Mouse (Mus musculus): ENCODE results near the gene Vac14. TPM values are rescaled to one million over a fixed set of nuclear protein-coding genes. Genes with fewer than 3 reads are reported as not detected.

The Vac14 gene
- polyA plus RNA-seq, 1 experiment = 5.9 TPM

- no peaks in the 10 kb centered on the region for H3K9me3 ChIP-seq (ENCODE audit: control insufficient read depth, low read length)
- H3K4me3 ChIP-seq (replicated peaks) = no peak overlapping the region
- TF ChIP-seq TAL1 (IDR thresholded peaks at IDR 0.05; ENCODE audit: low read length) (no peak), GATA1 (IDR thresholded peaks at IDR 0.05; ENCODE audit: low read length) (no peak)
- peaks cover 61% of the 10 kb centered on the region for H3K36me3 ChIP-seq (ENCODE audit: control insufficient read depth)
- no peaks in the 10 kb centered on the region for H3K4me1 ChIP-seq (ENCODE audit: control insufficient read depth)
- no peaks in the 10 kb centered on the region for H3K27me3 ChIP-seq (ENCODE audit: control insufficient read depth)
Measured at GRCm38 (mm10) chr8:110644422-110644821, 26.0 kb downstream of the Vac14 start.

DNA sequence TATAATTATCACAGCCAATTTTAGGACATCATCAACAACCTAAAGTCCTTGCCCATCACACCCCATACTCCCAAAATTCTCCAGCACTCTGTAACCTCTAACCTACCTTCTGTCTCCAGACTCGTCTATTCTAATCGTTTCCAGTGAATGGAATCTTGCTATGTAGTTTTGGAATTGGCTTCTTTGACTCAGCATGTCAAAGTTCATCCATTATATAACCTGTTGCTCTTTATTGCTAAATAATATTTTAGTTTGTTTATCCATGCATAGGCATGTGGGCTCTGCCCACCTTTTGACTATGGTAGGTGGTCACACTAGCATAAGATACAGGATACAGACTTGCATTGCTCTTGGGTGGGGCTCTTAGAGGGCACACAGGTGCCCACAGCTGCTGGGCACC lies 26.5 kb downstream of the Vac14 start:
- TF ChIP-seq GATA1 (IDR thresholded peaks at IDR 0.05; ENCODE audit: low read length) (no peak), TAL1 (IDR thresholded peaks at IDR 0.05; ENCODE audit: low read length) (no peak)
- Histone ChIP-seq H3K36me3 (ENCODE audit: control insufficient read depth) (peaks cover 64% of the 10 kb centered on the region), H3K9me3 (ENCODE audit: control insufficient read depth, low read length) (no peaks in the 10 kb centered on the region), H3K4me3 (replicated peaks) (no peak overlapping the region), H3K4me1 (ENCODE audit: control insufficient read depth) (no peaks in the 10 kb centered on the region), H3K27me3 (ENCODE audit: control insufficient read depth) (no peaks in the 10 kb centered on the region)

DNA sequence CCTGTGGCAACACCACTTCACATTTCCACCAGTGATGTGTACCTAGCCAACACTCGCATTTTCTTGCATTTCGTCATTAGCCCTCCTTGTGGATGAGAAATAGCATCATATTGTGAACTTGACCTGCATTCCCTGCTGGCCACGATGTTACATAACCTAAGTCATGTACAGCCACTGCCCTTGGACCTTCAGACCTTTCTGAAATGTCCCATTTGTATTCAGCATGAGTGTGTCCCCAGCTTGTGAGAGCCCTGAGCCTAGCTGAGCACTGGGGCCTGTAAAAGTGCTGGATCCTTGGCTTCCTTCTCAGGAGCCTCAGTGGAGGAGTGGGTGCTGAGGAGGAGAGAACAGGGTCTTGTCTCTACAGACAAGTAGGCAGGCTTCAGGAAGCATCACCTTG lies 27.0 kb downstream of the Vac14 start:
- Histone ChIP-seq H3K36me3 (ENCODE audit: control insufficient read depth) (peaks cover 64% of the 10 kb centered on the region), H3K4me3 (replicated peaks) (no peak overlapping the region), H3K27me3 (ENCODE audit: control insufficient read depth) (no peaks in the 10 kb centered on the region), H3K4me1 (ENCODE audit: control insufficient read depth) (no peaks in the 10 kb centered on the region), H3K9me3 (ENCODE audit: control insufficient read depth, low read length) (no peaks in the 10 kb centered on the region)
- TF ChIP-seq TAL1 (IDR thresholded peaks at IDR 0.05; ENCODE audit: low read length) (no peak), GATA1 (IDR thresholded peaks at IDR 0.05; ENCODE audit: low read length) (no peak)

- TF ChIP-seq GATA1 (IDR thresholded peaks at IDR 0.05; ENCODE audit: low read length) (no peak), TAL1 (IDR thresholded peaks at IDR 0.05; ENCODE audit: low read length) (no peak)
- peaks cover 68% of the 10 kb centered on the region for H3K36me3 ChIP-seq (ENCODE audit: control insufficient read depth)
- no peaks in the 10 kb centered on the region for H3K9me3 ChIP-seq (ENCODE audit: control insufficient read depth, low read length)
- H3K4me3 ChIP-seq (replicated peaks) = no peak overlapping the region
- no peaks in the 10 kb centered on the region for H3K27me3 ChIP-seq (ENCODE audit: control insufficient read depth)
- no peaks in the 10 kb centered on the region for H3K4me1 ChIP-seq (ENCODE audit: control insufficient read depth)
Measured at GRCm38 (mm10) chr8:110646064-110646463, 27.7 kb downstream of the Vac14 start.

DNA sequence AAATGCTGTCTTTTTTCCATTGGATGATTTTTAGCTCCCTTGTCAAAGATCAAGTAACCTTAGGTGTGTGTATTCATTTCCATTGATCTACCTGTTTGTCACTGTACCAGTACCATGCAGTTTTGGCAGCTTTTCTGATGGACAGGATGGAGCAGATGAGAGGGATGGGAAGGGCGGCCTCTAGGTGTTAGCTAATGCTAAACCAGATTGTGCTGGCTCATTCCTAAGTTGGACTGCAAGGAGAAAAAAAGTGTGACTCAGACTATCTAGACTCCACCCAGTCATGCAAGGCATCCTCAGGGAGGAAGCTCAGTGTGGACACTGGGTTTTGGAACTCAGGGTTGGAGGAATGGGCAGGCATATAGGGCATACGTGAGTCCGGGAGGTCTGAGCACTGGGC lies 30.2 kb downstream of the Vac14 start:
- H3K4me1 ChIP-seq (ENCODE audit: control insufficient read depth) = no peaks in the 10 kb centered on the region
- peaks cover 73% of the 10 kb centered on the region for H3K36me3 ChIP-seq (ENCODE audit: control insufficient read depth)
- no peaks in the 10 kb centered on the region for H3K9me3 ChIP-seq (ENCODE audit: control insufficient read depth, low read length)
- no peak for TF ChIP-seq TAL1 (IDR thresholded peaks at IDR 0.05; ENCODE audit: low read length)
- no peak for TF ChIP-seq GATA1 (IDR thresholded peaks at IDR 0.05; ENCODE audit: low read length)
- no peak overlapping the region for H3K4me3 ChIP-seq (replicated peaks)
- no peaks in the 10 kb centered on the region for H3K27me3 ChIP-seq (ENCODE audit: control insufficient read depth)

- H3K4me3 ChIP-seq (replicated peaks) = no peak overlapping the region
- peaks cover 74% of the 10 kb centered on the region for H3K36me3 ChIP-seq (ENCODE audit: control insufficient read depth)
- no peaks in the 10 kb centered on the region for H3K27me3 ChIP-seq (ENCODE audit: control insufficient read depth)
- H3K9me3 ChIP-seq (ENCODE audit: control insufficient read depth, low read length) = no peaks in the 10 kb centered on the region
- TF ChIP-seq GATA1 (IDR thresholded peaks at IDR 0.05; ENCODE audit: low read length) = no peak
- no peak for TF ChIP-seq TAL1 (IDR thresholded peaks at IDR 0.05; ENCODE audit: low read length)
- no peaks in the 10 kb centered on the region for H3K4me1 ChIP-seq (ENCODE audit: control insufficient read depth)
Measured at GRCm38 (mm10) chr8:110649286-110649685, 30.9 kb downstream of the Vac14 start.

GRCm38 (mm10) chr8:110650838-110651237 lies 32.5 kb downstream of the Vac14 start:
- H3K36me3 ChIP-seq (ENCODE audit: control insufficient read depth) = peaks cover 73% of the 10 kb centered on the region

DNA sequence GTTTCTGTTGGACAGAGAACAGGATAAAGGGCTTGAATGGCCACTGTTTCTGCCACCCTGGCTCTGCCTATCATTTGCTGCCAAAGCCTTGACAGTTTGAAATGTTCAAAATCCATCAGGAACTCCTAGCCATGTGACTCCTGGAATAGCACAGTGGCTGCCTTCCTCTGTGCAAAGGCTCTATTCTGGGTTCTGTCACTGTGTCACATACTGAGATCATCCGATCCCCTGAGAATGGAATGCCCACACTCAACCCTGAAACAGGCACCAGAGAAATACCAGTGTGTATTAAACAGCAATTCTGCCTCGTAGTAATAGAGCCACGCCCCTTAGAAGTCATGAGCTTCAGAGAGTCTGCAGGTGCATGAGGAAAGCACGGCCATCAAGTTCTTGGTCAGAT lies 33.5 kb downstream of the Vac14 start:
- no peak for TF ChIP-seq TAL1 (IDR thresholded peaks at IDR 0.05; ENCODE audit: low read length)
- Histone ChIP-seq H3K4me3 (replicated peaks) (no peak overlapping the region), H3K27me3 (ENCODE audit: control insufficient read depth) (no peaks in the 10 kb centered on the region), H3K4me1 (ENCODE audit: control insufficient read depth) (no peaks in the 10 kb centered on the region), H3K9me3 (ENCODE audit: control insufficient read depth, low read length) (no peaks in the 10 kb centered on the region), H3K36me3 (ENCODE audit: control insufficient read depth) (peaks cover 73% of the 10 kb centered on the region)

More at GRCm38 (mm10) chr8:110650838-110651237, 32.5 kb downstream of the Vac14 start:
- Histone ChIP-seq H3K27me3 (ENCODE audit: control insufficient read depth) (no peaks in the 10 kb centered on the region), H3K4me3 (replicated peaks) (no peak overlapping the region), H3K9me3 (ENCODE audit: control insufficient read depth, low read length) (no peaks in the 10 kb centered on the region), H3K4me1 (ENCODE audit: control insufficient read depth) (no peaks in the 10 kb centered on the region)
- TF ChIP-seq GATA1 (IDR thresholded peaks at IDR 0.05; ENCODE audit: low read length) (no peak), TAL1 (IDR thresholded peaks at IDR 0.05; ENCODE audit: low read length) (no peak)

- peaks cover 86% of the 10 kb centered on the region for H3K36me3 ChIP-seq (ENCODE audit: control insufficient read depth)
- no peaks in the 10 kb centered on the region for H3K9me3 ChIP-seq (ENCODE audit: control insufficient read depth, low read length)
- no peaks in the 10 kb centered on the region for H3K4me1 ChIP-seq (ENCODE audit: control insufficient read depth)
- H3K4me3 ChIP-seq (replicated peaks) = no peak overlapping the region
- no peaks in the 10 kb centered on the region for H3K27me3 ChIP-seq (ENCODE audit: control insufficient read depth)
- TF ChIP-seq TAL1 (IDR thresholded peaks at IDR 0.05; ENCODE audit: low read length) (no peak), GATA1 (IDR thresholded peaks at IDR 0.05; ENCODE audit: low read length) (no peak)
Measured at GRCm38 (mm10) chr8:110654075-110655060, 36.0 kb downstream of the Vac14 start.
